Mouse (Mus musculus) CH12F3 (cell line): ENCODE data around the gene Snrpd3.
"Not testable (repeated sequence)": the region's sequence is repeated elsewhere in the genome, so short reads cannot be mapped to it uniquely, and the experiment has no call there.

Experiments used
- in situ Hi-C: fragments of 300-500 bp; cut with MboI; formaldehyde crosslinking; loops from 2 replicates; pipeline ENCODE4 v1.14.3; 2020; ENCODE audit warnings: low sequenced_read_pairs

The Snrpd3 gene

DNA sequence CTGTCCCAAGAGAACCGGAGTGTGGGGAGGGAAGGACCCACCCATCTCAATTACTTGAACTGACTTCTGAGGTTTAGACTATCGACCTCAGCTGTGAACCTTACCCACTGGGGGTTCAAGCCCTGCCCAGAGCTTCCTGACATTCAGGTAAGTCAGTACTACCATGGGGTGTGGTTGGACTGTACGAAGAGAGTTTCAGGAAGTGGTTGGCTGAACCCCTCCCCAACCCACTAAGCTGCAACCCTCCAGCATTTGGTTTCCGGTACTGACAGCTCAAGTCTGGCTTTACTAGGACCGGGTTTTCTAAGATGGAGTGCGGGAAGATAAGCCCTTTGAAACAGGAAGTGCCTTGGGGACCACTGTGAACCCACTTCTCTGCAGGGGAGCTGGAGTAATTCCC lies 48.1 kb downstream of the Snrpd3 start:
- in situ Hi-C loops = no loop called here

DNA sequence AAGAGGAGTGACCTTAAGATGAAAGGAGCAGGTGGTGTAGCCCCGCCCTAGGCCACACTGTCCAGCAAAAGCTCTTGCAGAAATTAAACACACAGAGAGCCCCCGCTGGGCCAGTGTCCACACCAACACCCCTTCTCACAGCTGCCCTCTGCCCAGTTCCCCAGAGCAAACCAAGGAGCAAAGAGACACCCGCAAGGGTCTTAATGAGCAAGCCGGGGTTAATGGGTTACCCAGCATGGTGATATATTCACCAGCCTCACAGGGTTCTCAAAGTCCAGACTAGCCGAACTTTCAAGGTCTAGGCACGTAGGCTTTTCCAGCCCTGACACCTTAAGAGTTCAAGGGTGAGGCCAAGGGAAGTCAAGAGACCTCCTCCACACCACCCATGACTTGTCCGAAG lies 48.6 kb downstream of the Snrpd3 start:
- in situ Hi-C loops = no loop called here

DNA sequence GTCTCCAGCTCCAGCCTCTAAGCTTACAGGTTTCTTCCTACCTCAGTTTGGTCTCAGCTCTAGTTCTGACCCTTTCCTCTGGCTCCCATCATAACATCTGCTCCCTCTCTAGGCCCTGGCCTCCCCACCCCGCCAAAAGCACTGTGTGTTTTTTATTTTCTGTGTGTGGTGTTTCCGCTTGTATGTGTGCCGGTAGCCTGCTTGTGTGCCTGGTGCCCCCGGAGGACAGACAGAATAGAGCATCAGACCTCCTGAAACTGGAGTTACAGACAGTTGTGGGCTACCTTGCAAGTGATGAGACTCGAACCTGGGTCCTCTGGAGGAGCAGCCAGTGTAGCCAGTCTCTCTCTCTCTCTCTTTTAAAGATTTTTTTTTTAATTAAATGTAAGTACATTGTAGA lies 49.0 kb downstream of the Snrpd3 start:
- in situ Hi-C loops = no loop called here

DNA sequence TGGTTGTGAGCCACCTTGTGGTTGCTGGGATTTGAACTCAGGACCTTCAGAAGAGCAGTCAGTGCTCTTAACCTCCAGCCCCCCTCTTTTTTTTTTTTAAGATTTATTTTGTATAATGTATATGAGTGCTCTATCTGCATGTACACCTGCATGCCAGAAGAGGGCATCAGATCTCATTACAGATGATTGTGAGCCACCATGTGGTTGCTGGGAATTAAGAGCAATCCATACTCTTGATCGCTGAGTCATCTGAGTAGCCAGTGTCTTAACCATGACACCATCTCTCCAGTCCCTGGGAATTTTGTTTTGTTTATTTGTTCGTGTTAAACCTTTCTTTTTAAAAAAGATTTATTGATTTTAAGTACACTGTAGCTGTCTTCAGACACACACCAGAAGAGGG lies 49.4 kb downstream of the Snrpd3 start:
- in situ Hi-C loops = not testable (repeated sequence)

DNA sequence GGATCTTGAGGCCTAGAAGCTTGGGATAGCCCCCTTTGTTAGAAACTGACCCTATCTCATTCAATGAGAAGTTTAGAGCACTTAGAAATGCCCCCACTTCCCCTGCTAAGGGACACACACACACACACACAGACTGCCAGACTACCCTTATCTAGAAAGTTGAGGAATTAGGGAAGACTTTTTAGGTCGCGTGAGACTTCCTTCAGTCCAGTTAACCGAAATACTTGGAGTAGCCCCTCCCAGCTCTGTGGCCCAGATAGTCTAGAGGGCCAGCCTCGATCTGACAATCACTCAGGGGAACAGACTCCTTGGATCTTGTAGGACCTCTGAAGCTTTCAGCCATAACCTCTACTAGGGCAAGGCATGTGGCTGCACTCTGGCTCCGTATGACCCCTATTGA lies 50.7 kb downstream of the Snrpd3 start:
- in situ Hi-C loops = no loop called here

DNA sequence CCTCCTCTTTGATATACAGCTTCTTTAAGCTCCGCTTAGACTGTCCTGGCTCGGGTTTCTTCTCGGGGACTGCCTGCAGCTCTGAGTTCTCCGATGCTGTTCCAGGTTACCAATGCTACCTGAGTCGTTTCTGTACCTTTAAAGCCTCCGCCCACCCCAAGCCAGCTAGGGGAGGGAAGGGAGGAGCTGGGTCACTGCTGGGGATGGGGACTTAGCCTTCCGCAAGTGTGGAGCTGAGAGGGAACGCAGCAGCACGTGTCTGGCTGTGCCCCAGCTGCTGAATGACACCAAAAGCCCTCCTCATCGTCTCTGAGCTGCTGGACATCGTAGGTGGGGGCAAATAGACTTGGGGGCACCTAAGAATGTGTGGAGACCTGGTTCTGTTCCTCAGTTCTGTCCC lies 51.1 kb downstream of the Snrpd3 start:
- in situ Hi-C loops = no loop called here

DNA sequence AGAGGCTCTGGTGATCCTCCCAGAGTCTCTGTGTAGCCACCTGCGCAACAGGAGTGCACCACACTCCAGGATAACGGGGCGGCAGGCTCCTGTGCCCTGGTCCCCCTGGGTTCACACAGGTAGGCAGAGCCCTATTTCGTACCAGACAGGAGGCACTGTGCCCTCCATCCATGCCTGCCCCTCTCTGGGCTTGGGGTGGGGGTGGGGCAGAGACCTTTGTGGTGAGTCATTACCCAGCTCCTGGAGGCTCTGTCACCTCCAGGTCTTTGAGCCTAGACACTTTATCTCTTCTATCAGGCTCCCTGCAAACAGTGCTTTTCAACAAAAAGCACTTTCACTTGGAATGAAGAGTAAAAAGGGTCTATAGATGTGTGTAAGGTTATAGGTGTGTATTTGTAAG lies 51.5 kb downstream of the Snrpd3 start:
- in situ Hi-C loops = no loop called here

DNA sequence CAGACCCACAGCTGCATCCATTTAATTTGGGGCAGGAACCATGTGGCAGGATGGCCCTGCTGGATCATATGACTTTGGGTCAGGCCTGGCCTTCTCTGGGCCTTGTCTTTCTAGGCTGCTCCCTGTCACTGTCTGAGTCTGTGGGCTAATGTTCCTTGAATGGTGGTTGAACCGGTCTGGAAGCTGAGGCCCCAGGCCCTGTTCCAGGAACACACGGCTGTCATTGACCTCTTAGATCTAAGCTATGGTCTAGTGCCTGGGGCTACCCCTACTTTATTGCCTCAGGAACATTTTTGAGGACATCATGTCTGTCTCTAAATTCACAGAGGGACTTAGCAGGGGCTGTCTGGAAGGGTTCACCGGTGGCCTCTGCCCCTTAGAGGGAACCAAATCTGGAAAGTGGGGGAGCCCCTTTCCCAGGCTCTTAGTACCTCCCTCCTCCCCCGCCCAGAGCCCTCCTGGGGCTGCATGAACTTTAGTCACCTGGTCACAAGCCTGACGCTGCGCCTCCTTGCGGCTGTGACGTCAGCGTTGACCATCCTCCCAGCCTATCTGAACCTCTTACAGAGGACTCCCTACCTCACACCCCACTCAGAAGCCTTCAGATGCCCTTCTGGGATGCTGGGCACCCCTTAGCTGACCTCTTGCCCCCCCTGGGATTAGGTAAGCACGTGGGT lies 53.8 kb downstream of the Snrpd3 start:
- in situ Hi-C loops = no loop called here

DNA sequence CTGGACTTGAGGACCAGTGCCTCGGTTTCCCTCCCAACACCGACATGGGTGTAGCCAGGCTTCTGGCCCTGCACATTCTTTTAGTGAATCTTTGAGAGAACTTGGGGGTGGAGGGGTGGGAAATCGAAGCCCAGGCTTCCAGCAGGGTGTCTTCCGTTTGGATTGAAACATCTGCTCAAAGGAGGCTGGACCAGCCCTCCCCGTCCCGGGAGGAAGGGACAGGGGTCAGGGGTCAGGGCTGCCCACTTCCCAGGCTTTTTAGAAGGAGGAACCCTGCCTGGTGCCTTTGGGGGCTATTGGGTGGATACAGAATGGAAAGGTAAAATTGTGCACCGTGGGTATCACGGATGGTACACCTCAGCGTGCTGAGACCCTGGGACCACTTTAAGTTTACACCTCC lies 54.6 kb downstream of the Snrpd3 start:
- in situ Hi-C loops = no loop called here

DNA sequence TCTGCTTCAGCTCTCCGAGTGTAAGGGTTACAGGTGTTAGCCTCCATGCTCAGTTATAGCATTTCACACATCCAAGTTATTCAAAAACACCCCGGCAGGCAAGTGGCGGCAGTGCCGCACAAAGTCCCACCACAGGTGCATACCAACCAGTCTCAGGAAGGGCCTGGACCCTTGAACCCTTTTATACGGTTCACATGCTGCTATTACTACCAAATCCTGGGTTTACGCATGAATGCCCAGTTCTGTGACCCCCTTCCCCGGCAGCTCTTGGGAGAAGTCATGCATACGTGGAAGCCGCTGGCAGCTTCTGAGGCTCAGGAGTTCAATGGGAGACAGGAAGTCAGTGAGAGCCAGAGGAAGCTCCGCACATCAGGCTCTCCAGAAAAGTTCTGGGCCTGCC lies 55.8 kb downstream of the Snrpd3 start:
- in situ Hi-C loops = no loop called here

DNA sequence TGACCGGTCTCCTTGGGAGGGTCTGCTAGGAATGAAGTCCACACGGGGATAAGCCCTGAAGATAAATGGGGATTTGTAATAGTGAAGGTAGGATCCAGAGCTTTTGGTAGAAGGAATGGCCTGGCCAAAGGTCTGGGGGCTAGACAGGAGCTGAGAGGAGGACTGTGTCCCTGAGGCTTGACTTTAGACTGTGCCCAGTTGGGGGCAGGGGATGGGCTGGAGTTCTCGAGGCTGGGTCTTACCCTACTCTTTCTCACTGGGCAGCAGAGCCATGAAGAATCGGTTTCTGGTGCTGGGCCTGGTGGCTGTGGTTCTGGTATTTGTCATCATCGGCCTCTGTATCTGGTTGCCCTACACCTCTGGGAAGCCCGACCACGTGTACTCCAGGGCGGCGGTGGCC lies 56.6 kb downstream of the Snrpd3 start:
- in situ Hi-C loops = no loop called here

DNA sequence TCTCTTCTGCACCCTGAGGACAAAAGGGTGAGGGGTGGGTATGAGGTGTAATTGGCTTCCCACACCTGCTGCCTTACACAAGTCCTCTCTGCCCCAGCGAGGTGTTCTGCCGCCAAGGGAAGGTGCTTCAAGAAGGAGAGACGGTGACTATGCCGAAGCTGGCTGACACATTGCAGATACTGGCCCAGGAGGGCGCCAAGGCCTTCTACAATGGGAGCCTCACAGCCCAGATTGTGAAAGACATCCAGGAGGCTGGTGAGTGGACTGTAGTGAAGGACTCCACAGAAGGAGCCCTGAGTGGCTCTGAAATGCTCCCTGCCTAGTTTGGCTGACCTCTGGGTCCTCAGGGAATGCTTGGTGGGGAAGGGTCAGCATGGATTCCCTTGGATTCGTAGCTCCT lies 61.8 kb downstream of the Snrpd3 start:
- in situ Hi-C loops = no loop called here

DNA sequence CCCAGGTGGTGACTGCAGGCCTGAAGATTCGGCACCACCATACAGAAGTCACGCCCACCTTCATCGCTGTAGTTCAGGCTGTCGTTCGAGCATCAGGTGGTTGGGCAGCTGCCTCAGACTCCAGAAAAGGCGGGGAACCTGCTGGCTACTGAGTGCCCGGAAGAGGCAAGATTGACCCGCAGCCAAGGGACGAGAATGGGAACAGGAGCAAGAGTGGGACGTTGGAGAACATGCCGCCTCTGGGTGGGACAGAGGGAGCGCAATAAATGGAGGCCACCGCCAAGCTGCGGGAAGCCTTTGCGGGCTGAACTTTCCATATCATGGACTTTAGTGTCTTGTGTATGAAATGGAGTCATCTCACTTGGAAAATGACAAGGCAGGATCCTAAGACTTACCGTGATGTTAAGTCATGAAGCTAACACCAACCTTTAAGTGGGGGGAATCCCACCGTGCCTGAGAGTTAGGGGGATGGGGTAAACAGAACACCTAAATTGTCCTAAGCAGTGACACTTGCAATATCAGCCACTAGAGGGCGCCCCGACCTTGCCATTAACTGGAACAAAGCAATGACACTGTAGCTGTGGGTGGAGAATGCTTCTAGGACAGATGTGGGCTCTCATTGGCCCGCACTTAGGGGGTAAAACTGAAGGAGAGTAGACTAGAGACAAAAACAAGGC lies 68.7 kb downstream of the Snrpd3 start:
- in situ Hi-C loops = no loop called here

DNA sequence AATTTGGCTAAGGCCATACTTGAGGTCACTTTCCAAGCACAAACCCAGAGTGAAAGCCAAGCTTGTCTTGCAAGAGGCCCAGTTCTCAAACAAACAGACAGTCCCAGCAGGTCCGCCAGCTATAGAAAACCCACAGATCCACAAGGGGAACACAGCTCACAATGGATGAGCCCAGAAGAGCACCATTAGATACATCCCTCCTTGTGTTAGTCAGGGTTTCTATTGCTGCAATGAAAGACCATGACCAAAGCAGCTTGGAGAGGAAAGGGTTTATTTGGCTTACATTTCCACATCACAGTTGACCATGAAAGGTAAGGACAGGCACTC lies 69.2 kb downstream of the Snrpd3 start:
- in situ Hi-C loops = no loop called here
